Mouse (Mus musculus) neural tube, embryonic 10.5 days (tissue): ENCODE measurements around the gene Bsnd.

Source experiments
- DNase-seq: peaks from one replicate; pipeline ENCODE4 v3.0.0-alpha.2; 2017; ENCODE audit warnings: low spot score; ENCODE audit errors: extremely low spot score

The Bsnd gene

DNA sequence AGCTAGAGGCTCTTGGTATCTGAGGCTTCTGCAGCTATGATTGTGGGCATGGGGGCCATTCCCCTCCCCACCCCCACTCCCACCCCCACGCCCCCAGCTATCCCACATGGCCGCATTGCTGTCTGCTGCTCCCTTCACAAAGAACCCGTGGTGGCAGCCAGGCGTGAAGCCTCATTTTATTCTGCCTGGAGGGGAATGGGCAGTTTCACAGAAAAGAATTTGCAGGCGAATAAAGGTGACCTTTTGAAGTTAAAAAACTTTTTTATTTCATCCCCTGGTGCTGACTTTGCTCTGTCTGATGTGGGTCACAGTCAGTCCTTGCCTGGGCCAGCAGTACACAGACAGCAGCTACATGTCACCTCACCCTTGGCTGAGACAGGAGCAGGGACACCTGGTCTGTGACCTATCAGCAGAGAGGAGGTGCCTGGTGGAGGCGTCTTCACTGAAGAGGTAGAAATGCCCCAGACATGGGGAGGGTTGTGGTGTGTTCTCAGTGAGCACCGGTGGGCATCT, 8.8 kb downstream of the Bsnd start:
- DNase-seq, result no peak

DNA sequence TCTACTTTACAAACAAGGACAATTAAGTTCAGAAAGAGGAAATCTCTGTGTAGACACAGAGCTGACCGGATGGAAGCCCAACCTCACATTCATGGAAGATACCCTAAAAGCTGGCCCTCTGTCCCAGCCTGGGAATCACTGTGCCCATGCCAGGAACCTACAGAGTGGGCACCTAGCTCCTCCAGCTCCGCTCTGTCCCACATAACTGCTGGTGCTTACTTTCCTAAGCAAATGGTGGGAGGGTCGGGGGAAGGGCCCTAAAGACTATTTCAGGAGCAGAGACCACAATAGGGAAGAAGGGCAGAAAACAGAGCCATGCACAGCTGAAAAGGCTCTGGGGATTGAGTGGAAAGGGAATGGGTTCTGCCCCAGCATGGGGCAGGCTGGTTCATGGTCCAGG, 11.5 kb downstream of the Bsnd start:
- no peak for DNase-seq

DNA sequence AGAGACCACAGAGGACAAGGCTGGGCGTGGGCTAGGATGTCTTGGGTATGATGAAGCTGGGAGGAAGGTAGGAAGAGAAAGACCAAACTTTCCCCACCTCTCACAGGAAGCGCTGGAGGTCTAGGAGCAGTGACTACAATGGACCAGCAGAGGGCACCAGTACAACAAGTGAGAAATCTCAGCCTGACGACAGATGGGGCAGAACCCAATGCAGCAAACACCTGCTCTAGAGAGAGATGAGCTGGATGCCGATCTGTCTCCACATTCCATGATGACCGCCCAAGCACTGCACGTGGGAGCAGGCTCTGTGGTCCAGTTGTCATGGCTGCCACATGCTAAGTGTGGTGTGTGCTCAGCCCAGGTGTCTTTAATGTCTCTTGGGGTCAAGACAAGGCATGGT, 17.8 kb downstream of the Bsnd start:
- peak; percentile 72 for DNase-seq

DNA sequence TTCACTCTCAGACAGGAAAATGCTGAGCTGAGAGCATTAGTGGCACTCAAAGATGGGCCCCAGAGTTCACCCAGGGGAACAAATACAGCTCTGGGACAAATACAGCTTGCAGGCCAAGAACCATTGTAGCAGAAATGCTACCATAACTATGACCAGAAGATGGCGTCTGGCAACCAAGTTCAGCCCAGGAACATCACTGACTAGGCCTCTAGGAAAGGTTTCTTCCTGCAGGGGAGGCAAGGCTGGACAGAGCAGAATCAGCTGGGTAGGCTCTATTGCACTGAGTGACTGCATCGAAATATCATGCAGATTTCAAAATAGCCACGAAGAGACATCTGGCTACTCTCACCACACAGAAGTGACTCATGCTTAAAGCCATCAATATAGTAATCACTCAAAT, 19.7 kb downstream of the Bsnd start:
- DNase-seq, result peak; percentile 45

DNA sequence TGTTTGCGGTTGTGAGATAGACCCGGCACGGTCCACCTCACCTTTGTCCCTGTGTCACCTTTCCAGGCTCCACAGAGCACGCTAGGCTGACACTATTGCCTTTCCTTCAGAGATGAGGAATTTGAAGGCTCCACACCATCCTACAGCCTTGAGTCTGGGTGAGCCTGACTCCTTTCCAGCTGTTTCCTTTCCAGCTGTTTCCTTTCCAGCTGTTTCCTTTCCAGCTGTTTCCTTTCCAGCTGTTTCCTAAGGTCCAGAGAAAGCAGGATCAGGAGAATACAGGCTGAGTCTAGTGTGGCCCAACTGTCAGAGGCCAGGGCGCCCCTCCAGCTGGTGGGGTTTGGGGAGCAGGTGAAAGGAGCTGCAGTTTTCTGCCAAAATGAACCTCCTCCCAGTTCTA, 21.2 kb downstream of the Bsnd start:
- no peak for DNase-seq

DNA sequence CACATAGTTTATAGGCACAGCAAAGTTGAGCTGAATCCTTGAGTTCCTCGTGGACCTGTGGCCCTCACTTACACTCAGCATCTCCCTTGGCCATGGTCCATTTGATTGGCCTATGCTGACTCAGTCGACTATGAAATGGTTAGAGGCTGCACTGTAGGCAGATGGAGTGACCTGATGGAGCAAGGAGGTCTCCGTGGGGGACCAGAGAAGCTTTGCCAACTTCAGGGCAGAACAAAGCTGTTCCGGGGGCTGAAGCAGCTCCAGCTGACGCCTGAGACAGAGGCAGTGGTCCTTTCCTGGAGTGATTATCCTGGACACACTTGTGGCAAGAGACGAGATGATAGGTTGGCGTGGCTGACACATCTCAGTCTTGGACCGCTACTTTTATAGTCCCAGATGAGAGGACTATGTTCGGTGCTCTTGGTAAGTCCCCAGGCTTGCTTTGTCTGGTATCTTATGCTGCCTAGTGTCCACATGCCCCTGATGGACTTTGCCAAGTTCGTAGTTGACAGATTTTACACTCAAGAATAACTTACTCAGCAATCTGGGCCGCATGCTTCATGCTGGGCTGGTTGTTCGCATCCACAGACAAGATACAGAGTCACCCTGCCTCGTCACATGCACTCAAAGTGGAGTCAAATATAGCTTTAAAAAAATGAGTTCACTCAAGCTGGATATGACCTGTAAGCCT, 24.5 kb downstream of the Bsnd start:
- DNase-seq, result no peak

DNA sequence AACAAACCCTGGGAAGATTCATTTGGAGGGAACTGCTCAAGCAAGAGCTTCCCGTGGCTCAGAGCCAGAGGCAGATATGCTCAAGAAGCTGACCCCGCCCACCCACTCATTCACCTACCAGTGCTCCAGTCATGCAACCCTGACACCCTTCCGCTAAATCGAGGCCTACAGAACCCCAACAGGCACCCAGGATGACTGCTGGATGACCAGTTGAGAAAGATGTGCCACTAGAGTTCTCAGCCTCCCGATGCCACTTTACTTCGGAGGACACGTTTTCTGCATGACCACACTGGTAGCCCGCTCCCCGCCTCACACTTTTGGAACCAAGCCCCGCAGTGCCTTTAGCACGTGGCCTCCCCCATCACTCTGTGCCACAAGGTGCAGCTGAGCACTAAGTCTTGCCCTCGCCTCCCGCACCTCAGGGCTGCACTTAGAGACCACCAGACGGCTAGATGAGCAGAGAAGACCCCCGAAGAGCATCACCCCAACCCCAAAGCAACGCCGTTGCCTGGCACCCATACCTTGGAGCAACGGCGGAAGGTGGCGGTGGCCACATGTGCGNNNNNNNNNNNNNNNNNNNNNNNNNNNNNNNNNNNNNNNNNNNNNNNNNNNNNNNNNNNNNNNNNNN, 28.8 kb downstream of the Bsnd start:
- peak; percentile 20 for DNase-seq

DNA sequence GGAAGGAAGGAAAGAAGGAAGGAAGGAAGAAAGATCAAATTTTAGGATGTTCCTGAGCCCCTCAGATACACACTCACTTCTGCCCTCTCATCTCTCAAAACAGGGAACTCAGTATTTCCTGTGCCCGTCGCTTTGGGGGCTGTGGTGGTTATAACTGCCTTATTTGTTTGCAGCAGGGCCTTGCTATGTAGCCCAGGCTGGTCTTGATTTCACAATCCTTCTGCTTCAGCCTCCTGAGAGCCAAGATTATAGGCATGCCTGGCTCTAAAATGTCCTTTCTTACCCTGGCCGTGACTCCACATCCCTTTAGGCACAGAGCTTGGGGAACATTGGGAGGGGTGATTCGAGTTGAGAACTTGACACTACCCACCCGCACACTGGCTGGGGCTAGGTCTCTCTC, 29.6 kb downstream of the Bsnd start:
- no peak for DNase-seq

DNA sequence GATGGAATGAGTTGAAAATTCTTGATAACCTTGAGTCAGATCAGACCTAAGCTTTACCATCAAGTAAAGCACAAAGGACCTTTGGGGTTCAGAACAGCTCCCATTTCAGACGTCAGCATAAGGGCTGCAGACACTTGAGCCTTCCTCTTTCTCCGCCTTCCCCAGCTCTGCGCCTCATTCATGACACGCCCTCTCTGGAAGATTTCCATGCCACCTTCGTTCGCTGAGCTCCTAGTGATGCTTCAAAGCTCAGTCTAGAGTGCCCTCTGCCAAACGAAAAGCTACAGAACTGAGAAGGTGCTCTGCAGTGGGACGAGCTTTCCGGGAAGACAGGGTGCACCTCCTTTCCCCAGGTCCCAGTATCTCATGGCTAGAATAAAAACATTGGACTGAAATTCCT, 30.1 kb downstream of the Bsnd start:
- DNase-seq, result no peak

DNA sequence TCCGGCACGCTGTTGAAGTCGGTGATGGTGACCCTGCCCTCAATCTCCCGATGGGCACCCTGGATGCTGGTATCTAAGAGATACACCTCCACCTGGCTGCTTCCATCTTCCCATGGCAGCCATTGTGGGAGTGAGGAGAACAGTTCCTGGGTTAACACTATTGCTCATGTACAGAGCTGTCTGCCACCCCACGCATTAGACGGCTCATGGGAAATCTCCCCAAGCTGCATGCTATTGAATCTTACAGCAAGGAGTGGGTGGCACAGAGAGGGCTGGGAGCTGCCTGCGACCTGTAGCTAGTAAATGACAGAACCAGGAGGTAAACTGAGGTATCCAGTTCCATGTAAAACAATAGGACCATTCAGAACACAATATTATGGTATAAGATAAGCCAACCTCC, 37.5 kb downstream of the Bsnd start:
- no peak for DNase-seq

DNA sequence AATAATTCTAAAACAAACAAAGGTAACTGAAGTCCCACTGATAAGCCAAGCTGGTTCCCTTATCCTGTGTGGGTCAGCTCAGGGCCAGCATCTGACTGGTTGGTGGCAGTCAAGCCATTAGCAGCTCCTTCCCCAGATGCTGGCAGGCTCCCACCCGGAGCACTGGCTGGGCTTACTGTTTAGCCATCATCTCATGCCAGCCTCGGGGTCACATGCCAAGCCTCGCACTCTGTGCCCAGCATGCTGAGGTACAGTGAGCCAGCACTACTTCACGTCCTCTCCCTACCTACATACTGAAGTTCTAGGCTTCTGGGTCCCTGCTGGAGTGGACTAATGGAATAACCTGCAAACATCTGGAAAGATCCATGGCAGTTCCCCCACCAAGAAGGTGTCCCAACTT, 38.6 kb downstream of the Bsnd start:
- no peak for DNase-seq

DNA sequence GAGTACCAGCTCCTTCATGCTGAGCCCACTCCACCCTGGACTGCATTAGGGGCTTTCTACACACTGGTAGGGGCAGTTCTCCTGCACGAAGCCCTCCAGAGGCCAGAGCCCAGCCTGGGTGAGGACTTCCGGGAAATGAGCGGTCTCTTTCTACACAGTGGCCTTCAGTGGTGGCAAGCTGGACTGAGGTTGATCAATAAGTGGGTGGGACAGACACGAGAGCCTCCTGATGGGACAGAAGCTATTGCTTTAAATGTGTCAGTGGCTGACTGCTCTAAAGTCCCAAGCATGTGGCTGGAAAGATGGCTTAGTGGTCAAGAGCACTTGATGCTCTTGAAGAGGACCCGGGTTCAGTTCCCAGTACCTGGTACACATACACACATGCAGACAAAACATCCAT, 39.0 kb downstream of the Bsnd start:
- DNase-seq, result no peak

DNA sequence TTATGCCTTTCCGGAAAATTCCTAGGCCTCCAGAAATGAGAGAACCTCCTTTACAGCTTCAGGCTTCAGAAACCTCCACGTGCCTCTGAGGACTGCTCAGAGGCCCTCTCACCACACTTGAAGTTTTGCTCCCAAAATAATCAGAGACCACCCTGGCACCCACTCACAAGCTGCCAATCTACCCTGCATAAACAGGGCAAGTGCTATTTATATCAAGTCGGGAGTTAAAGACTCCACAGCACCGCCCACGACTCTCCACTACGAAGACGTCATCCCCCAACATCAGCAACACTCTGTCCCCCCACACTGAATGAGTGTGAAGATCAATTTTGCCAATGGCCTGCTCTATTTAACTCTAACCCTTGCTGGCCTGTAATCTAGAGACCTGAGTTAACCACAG, 39.7 kb downstream of the Bsnd start:
- DNase-seq, result no peak

DNA sequence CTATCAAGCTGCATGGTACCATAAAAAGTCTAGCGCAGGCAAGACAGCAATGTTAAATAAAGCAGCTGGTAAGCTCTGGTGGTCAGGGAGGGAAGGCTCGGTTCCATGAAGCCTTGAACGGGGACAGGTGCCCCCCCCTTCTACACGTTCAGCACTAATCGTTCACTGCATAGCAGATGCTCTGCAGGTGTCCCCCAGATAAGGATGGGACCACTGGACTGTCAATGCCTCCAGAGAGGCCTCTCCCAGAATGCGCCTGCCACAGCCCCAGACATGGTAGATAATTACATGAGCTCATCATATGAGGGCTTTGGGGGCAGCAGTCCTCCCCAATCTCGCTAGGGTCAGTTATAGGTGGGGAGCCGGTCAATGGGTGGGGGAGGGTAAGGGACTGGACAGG, 42.8 kb downstream of the Bsnd start:
- no peak for DNase-seq

DNA sequence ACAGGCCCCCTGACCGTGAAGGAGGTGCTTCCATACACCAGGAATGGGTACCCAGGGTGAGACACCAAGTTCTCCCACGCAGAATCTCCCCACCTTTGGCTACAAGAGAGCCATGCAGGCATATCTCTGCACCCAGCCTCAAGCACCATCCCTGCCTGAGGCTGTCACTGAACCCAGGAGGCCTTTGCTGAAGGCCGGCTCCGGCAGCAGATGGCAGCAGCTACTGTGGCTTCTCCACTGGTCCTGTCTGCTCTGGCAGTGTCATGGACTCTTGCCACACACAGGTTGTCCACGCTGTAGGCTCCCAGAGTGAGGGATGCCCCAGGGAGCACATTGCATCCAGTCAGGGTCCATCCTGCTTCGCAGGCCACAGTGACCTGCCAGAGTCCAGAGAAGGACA, 48.9 kb downstream of the Bsnd start:
- DNase-seq, result no peak

DNA sequence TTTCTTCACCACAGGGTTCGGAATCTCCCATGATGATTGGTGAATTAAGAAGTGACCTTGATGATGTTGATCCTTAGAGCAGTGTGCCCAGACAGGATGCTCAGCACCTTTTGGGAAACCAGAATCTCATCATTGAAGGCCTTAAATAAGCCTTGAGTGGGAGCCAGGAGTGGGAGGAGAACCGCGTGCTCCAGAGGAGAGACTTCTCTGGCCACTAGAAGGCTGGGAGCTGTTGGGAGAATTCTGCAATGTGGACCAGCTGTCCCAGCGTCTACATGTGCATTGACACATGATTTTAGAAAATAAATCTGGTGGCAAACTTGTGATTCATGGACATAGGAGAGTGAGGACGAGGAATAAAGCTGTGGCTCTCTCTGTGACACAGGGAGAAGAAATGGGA, 53.3 kb downstream of the Bsnd start:
- no peak for DNase-seq

DNA sequence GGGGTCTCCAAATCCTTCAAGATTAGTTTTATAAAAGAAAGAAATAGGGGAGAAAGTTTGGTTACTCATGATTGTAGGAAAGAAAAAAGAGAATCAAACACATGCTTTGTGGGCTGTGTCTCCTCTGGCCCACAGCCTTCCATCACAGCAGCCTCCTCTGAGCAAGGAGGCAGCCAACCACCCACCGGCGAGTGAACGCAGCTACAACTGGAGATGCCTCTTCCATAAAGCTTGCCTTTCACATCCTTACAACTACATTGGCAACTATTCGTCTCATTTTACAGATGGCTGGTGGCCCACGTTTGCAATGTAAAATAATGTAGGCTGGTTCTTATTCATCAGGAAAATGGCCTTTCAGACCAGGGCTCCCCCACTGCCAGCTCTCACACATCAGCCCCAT, 54.9 kb downstream of the Bsnd start:
- DNase-seq, result no peak

DNA sequence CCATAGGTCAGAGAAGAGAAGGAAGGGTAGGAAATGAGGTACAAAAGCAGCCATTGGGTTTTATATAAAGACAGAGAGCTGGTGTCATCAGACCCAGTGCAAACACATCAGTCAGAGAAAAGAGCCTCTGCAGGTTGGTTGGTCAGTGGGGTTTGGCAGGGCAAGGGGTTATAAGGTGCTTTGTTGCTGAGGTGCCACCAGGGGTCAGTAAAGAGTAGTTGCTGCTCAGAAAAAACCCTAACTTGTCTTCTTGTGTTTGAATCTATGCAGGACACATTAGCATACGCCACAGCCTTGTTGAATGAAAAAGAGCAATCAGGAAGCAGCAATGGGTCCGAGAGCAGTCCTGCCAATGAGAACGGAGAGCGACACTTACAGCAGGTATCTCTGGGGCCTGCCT, 55.6 kb downstream of the Bsnd start:
- no peak for DNase-seq

DNA sequence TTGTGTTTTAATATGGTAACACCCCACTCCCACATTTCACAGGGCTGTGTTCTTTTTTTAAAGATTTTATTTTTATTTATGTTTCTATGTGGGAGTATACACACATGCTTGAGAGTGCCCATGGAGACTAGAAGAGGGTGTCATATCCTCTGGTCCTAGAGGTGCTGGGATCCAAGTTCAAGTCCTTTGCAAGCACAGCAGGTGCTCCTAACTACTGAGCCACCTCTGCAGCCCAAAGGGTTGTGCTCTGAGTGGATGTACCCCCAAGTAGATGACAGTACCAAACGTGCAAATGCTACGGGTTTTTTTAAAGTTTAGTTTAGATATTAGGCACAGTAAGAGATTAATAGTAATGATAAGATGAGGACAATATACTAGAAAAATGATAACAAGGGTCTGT, 56.7 kb downstream of the Bsnd start:
- DNase-seq, result no peak
